Mouse (Mus musculus) midbrain, postnatal 0 days (tissue): ENCODE measurements around the gene Fam229b. TPM values are rescaled to one million over a fixed set of nuclear protein-coding genes. Genes with fewer than 3 reads are reported as not detected.
A peak's percentile ranks its signal among the peaks of the same experiment; 100 is the strongest.

ENCODE experiments used
- ATAC-seq: fragments of 200-750 bp; cut with Nextera tagmentation; 2 replicates; pipeline ENCODE4 v1.8.0; 2017; ENCODE audit warnings: moderate number of reproducible peaks, mild to moderate bottlenecking, moderate TSS enrichment, moderate library complexity; ENCODE audit not compliant: low FRiP score
- DNase-seq: peaks from one replicate; pipeline ENCODE4 v3.0.0-alpha.2; 2015; ENCODE audit warnings: low spot score
- H3K27ac ChIP-seq: fragments of 300-500 bp; sonication (generic); 2 replicates; pipeline ENCODE4 v1.5.1; 2014; ENCODE audit warnings: low read depth, mild to moderate bottlenecking, low read length, mixed read lengths
- H3K27me3 ChIP-seq: fragments of 300-500 bp; sonication (generic); 2 replicates; pipeline ENCODE4 v1.6.1; 2014; ENCODE audit warnings: low read length, control low read depth, mixed read lengths; ENCODE audit not compliant: insufficient read depth
- H3K36me3 ChIP-seq: fragments of 300-500 bp; sonication (generic); 2 replicates; pipeline ENCODE4 v1.6.1; 2014; ENCODE audit warnings: low read length, control low read depth, mixed read lengths; ENCODE audit not compliant: insufficient read depth
- H3K4me1 ChIP-seq: fragments of 300-500 bp; sonication (generic); 2 replicates; pipeline ENCODE4 v1.6.1; 2014; ENCODE audit warnings: mild to moderate bottlenecking, control low read depth, antibody characterized with exemption, low read length, mixed read lengths; ENCODE audit not compliant: insufficient read depth
- H3K4me2 ChIP-seq: fragments of 300-500 bp; sonication (generic); 2 replicates; pipeline ENCODE4 v1.6.1; 2014; ENCODE audit warnings: low read depth, mild to moderate bottlenecking, low read length, mixed read lengths; ENCODE audit not compliant: poor library complexity, severe bottlenecking
- H3K4me3 ChIP-seq: fragments of 300-500 bp; sonication (generic); 2 replicates; pipeline ENCODE4 v1.5.1; 2014; ENCODE audit warnings: low read depth, mild to moderate bottlenecking, low read length, moderate library complexity
- H3K9ac ChIP-seq: fragments of 300-500 bp; sonication (generic); replicated peaks from 2 replicates; pipeline ENCODE4 v1.6.1; 2014; ENCODE audit warnings: mild to moderate bottlenecking, low read length, moderate library complexity, mixed read lengths; ENCODE audit not compliant: poor library complexity, severe bottlenecking
- H3K9me3 ChIP-seq: fragments of 300-500 bp; sonication (generic); 2 replicates; pipeline ENCODE4 v1.6.1; 2016; ENCODE audit warnings: low read length, control low read depth
- CTCF ChIP-seq: IDR thresholded peaks from 2 replicates; pipeline ENCODE4 v1.5.1; 2016; ENCODE audit warnings: antibody characterized with exemption, mild to moderate bottlenecking
- WGBS: fragments of 180-500 bp; shearing (Covaris S2); extraction: QIAGEN DNeasy Blood & Tissue Kit; methylation state at CpG from one replicate; pipeline ENCODE4 v1.1.7; 2014; 5-methylcytosine and 5-hydroxymethylcytosine counted together
- polyA plus RNA-seq: library from polyadenylated mRNA; unstranded; fragments of >200 nt; fragmentation: Nextera tagmentation; extraction: Ambion mirVana; gene quantifications from 2 replicates; pipeline ENCODE4 v1.2.1, GENCODE M21; 2015
- total RNA-seq: library from RNA; depleted of rRNA; stranded (reverse); fragments of >200 nt; gene quantifications from 2 replicates; pipeline ENCODE4 v1.2.3, GENCODE M21; 2014

The Fam229b gene
- total and polyA plus RNA-seq, 2 experiments from 2014 or later, result 15.3 to 44.6 TPM

- 93% methylated on average over 10 of the region's 10 CpGs for WGBS
- Histone ChIP-seq H3K27me3 (no peaks in the 10 kb centered on the region), H3K9ac (no peak within 1 kb of the TSS), H3K27ac (no peak within 1 kb of the TSS), H3K4me3 (no peak within 1 kb of the TSS), H3K4me1 (peaks cover 10% of the 10 kb centered on the region), H3K9me3 (no peaks in the 10 kb centered on the region), H3K36me3 (no peaks in the 10 kb centered on the region), H3K4me2 (no peak within 1 kb of the TSS)
- no peak for ATAC-seq
- TF ChIP-seq CTCF, result no peak
- no peak for DNase-seq
These were observed 30.0 kb upstream of the Fam229b start, which contains the start of gene Ccn6 for GRCm38 (mm10) chr10:39163694-39164093. Ccn6 (minus strand) TSS chr10:39163794.

- ATAC-seq (no peak), DNase-seq (no peak)
- Histone ChIP-seq H3K4me2 (no peak overlapping the region), H3K4me3 (no peak overlapping the region), H3K9ac (no peak overlapping the region), H3K36me3 (no peaks in the 10 kb centered on the region), H3K27me3 (no peaks in the 10 kb centered on the region), H3K4me1 (peaks cover 10% of the 10 kb centered on the region), H3K27ac (no peak overlapping the region), H3K9me3 (no peaks in the 10 kb centered on the region)
- TF ChIP-seq CTCF, result peak; percentile 14; the same call in 1 of the 2 replicates
- WGBS, result 45% methylated on average over 18 of the region's 18 CpGs
These were observed 29.2 kb upstream of the Fam229b start for GRCm38 (mm10) chr10:39162666-39163484.

- Histone ChIP-seq H3K9me3 (no peaks in the 10 kb centered on the region), H3K4me1 (peaks cover 7% of the 10 kb centered on the region), H3K4me2 (no peak overlapping the region), H3K36me3 (no peaks in the 10 kb centered on the region), H3K27me3 (no peaks in the 10 kb centered on the region), H3K9ac (no peak overlapping the region), H3K27ac (no peak overlapping the region), H3K4me3 (no peak overlapping the region)
- 100% methylated on average over 1 of the region's 1 CpGs for WGBS
- TF ChIP-seq CTCF, result no peak
- ATAC-seq (no peak), DNase-seq (no peak)
These were observed 27.7 kb upstream of the Fam229b start for GRCm38 (mm10) chr10:39161406-39161805.

GRCm38 (mm10) chr10:39158306-39158705, 24.6 kb upstream of the Fam229b start:
- Histone ChIP-seq H3K27me3 (no peaks in the 10 kb centered on the region), H3K4me1 (no peaks in the 10 kb centered on the region), H3K36me3 (no peaks in the 10 kb centered on the region), H3K9me3 (no peaks in the 10 kb centered on the region), H3K9ac (no peak overlapping the region), H3K4me2 (no peak overlapping the region), H3K4me3 (no peak overlapping the region), H3K27ac (no peak overlapping the region)
- 64% methylated on average over 12 of the region's 12 CpGs for WGBS
- TF ChIP-seq CTCF, result 0 out of 2 replicates have a peak, but pooled peaks have one; percentile 20
- ATAC-seq, result no peak
- no peak for DNase-seq

- H3K4me2 ChIP-seq, result no peak overlapping the region
- H3K27ac ChIP-seq, result no peak overlapping the region
- no peaks in the 10 kb centered on the region for H3K4me1 ChIP-seq
- no peak for DNase-seq
- whole genome bisulfite sequencing, result 97% methylated on average over 1 of the region's 1 CpGs
- no peak for TF ChIP-seq CTCF
- no peak overlapping the region for H3K4me3 ChIP-seq
- H3K9ac ChIP-seq, result no peak overlapping the region
- H3K27me3 ChIP-seq, result no peaks in the 10 kb centered on the region
- H3K9me3 ChIP-seq, result no peaks in the 10 kb centered on the region
- no peak for ATAC-seq
- no peaks in the 10 kb centered on the region for H3K36me3 ChIP-seq
These were observed 23.6 kb upstream of the Fam229b start for GRCm38 (mm10) chr10:39157321-39157720.

- Histone ChIP-seq H3K27me3 (no peaks in the 10 kb centered on the region), H3K4me2 (no peak overlapping the region), H3K27ac (no peak overlapping the region), H3K9me3 (no peaks in the 10 kb centered on the region), H3K9ac (no peak overlapping the region), H3K4me1 (no peaks in the 10 kb centered on the region), H3K4me3 (no peak overlapping the region), H3K36me3 (no peaks in the 10 kb centered on the region)
- ATAC-seq (no peak), DNase-seq (no peak)
- no peak for TF ChIP-seq CTCF
- 95% methylated on average over 5 of the region's 5 CpGs for WGBS
These were observed 23.0 kb upstream of the Fam229b start for GRCm38 (mm10) chr10:39156719-39157118.
